Mouse (Mus musculus) CD4-positive, CD25-positive, alpha-beta regulatory T cell, adult 4 months (primary cell): ENCODE results near the gene A1bg. TPM values are rescaled to one million over a fixed set of nuclear protein-coding genes. Genes with fewer than 3 reads are reported as not detected.

Experiments
- ATAC-seq: one replicate; pipeline ENCODE4 v1.8.0; 2017
- polyA plus RNA-seq, 2 experiments: library from polyadenylated mRNA; unstranded; fragments of 100-300 nt; shearing (Covaris generic); gene quantifications; one replicate each; pipeline ENCODE4 v1.2.1; 2017

The A1bg gene
- polyA plus RNA-seq, result not detected

DNA sequence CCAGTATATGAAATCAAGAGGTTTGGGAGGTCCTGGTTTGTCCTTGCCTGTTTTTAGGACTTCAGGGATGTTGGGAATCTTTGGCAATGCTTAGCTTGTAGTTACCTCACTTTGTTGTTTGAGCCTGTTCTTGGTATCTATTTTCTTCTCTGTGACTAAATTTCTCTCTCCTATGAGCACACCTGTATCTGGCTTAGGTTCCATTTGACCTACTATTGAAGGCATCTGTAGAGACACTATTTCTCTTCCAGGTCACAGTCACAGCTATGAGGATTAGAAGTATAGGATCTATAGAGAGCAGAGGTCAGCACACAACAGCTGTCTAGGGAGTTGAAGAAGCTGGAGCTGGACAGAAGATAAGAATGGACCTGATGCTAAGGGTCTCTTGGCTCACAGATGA is at the start of gene A1bg:
TSS of gene A1bg (minus strand) at position 101 of the 400 bp plus-strand sequence.
- ATAC-seq, result no peak

DNA sequence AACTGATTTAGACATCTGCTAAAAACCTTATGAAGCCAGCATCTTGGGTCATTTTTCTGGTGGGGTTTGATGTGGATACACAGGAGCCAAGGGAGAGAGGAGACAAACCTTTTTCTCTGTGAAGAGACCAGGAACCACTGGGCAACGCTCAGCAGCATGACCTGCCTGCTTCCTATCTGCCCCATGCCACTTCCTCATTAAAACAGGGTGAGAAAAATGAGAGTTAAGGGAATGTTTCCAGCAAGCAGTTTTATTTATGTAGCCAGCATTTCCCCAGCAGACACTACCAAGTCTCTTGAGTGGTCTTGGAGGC is 45.7 kb upstream of the A1bg start:
- ATAC-seq, result no peak

DNA sequence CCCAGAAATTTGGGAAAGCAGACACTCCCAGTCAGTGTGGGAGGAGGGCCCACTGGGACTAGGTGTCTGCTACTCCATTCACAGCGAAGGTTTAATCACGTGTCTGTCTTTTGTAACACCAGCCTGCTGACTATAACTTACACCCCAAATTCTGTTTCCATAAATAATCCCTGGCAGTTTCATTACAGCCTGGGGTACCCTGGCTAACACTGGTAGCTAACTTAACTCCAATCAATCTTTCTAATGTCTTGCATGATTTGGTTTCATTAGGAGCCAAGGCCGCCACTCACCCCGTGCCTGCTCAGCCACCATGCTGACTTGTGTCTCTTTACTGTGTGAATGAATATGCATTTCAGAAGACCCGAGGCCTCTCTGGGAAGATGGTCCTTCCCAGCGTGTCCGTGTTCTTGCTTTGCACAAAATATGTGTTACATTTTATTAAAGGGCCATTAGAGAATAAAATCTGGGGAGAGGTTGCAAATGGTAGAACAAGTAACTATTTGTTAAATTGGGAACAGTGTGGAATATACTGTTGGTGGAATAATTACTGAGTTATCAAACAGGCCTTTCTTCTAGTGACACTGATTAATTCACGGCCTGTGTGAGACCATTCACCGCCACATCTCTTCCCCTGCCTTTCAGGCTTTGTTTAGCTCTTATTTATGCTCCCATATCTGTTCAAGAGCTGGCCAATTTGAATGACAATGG is 45.2 kb upstream of the A1bg start:
- no peak for ATAC-seq

DNA sequence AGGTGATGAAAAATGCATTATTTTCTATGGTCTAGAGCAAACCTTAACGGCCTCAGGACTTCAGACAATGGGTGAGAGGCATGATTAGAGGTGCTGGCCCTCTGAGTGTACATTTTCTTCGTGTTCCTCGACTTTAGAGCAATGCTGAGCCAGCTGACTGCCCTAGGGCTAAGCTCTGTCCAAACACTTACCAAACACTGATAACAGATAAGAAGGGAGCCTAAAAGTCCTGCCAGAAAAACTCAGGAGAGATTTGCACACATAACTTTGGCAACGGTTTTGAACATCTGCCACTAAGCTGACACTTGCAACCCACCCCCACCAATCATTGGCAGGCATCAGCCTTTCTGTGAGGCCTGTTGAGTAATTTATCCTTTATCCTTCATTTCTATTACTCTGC is 2.9 kb upstream of the A1bg start:
- no peak for ATAC-seq

DNA sequence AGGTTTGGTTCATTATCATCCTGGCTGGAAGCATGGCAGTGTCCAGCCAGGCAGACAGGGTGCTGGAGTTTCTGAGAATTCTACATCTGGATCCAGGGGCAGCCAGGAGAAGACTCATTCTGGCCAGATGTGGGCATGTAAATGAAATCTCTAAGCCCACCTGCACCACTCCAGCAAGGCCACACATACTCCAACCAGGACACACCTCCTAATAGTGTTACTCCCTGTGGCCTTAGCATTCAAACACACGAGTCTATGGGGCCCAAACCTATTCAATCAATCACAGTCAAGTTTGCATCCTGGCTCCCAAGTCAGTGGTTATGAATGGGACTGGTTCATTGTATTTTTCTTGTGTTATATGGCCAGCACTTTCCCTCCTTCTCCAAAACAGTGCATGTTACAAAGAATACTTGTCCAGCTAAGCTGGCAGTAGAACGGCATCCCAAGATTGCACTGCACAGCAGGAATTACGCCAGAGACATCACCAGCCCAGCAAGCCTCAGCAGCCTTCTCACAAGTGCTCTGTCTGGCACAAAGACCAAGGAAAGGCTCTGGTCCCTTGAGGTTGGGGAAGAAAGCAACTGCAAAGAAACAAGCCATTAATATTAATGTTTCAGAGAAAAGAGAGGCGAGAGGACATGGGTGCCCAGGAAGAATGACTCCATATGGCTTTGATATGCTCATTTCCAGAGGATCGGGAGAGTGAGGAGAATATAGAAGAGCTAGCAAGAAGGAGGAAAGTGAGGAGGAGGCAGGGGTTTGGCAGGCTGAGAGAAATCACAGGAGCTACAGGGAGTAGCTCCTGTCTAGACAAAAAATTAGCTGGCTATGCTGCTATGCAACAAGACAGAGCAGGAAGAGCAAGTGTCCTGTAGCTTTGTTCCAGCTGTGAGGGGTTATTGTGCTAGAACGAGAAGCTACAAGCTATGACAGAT is 18.8 kb downstream of the A1bg start:
- no peak for ATAC-seq

DNA sequence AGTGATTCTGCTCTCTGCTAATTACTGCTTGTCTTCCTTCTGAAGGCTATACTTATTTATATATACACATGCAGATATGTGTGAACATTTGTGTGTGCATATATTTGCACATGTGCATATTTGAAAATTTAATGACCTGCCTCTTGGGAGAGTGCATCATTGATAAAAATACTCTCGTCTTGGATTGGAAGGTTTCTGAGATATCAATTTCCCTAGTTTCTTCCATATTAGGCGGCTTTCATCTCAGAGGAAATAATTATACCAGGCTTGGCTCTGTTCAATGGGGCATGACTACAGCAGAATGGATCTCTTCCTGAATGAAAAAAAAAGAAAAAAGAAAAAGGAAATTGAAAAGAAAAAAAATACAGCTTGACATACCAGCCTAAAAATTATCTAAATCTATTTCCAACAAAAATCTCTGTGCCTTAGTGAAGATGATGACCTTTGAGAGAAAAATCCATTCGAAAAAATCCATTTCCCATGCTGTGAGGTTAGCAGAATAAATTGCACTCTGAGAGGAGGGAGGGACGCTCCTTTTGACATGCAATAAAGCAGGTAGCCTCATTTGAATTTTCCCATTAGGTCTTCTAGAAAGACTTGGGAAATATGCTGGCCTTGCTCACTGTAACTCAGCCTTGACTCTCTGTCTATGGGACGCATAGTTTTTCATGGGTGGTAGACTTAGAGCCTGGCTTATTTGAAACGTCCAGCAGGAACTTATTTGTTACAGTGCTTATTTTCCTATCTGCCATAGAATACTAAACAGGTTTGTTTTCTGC is 24.4 kb downstream of the A1bg start:
- no peak for ATAC-seq

DNA sequence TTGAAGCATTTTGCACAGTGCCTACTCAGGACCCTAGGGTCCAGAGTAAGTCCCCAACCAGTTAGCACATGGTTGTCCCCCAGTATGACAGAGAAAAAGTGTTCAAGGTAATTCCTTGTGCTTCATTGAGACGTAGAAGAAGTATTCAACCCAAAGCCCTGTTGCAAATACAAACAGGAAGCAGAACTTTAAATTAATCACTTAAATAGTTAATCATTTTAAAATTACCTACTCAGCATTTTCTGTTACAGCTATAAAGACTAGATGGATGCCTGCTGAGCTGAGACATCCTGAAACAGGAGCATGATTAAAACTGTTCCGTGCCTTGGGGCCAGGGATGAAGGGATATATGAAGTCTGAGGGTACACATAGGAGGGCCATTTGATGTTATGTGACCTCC is 26.8 kb downstream of the A1bg start:
- ATAC-seq, result no peak

DNA sequence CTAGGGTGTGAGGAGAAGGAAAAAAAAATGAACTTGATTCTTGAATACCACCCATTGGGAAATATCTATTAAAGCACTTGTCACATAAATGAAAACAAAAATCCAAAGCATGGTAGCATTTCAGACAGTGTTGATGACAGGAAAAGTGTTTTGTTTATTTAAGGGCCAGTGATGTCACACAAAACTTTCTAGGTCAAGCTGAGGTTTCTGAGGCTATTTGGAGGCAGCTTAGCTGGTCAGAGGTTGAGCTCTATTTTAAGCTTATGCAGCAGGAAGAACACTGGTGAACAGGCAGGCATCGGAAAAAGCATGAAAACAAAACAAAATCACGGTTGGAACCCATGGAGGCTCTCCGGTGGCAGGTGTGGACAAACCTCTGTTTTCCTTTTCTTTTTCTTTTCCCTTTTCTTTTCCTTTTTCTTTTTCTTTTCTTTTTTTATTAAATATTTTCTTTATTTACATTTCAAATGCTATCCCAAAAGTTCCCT is 29.8 kb downstream of the A1bg start:
- ATAC-seq, result no peak

DNA sequence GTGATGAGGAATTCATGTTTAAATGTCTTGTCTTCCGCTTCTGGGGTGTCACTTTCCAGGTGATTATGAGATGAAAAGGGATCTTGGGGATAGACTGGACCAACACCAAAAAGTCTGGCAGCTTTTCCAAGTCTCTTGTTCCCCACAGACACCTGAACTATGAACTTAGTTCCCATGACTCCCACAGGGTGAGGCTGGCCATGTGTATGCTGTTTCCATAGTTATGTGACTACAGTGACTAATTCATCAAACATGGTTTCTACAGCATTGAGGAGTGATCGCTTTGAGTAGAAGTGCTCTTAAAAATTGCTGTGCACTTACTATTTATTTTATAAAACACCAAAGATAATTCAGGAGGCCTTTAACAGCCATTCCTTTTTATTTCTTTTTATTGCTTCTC is 34.1 kb downstream of the A1bg start:
- no peak for ATAC-seq

DNA sequence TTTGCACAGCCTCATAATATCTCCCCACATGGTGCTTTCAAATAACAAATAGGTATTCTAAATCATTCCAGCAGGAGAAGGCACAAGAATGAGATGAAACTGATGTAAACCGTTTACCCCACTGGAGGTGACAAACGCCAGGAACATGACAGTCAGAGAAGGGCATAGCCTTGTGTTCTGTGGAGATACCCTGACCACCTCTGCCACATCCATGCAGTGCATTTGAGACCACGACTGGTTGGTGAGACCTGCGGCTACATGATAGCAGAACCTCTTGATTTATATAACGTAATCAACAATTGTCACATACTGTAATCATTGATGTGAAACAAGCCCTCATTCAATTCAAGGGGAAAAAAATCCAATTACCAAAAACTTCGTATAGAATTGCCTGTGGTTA is 47.1 kb downstream of the A1bg start:
- ATAC-seq, result no peak

DNA sequence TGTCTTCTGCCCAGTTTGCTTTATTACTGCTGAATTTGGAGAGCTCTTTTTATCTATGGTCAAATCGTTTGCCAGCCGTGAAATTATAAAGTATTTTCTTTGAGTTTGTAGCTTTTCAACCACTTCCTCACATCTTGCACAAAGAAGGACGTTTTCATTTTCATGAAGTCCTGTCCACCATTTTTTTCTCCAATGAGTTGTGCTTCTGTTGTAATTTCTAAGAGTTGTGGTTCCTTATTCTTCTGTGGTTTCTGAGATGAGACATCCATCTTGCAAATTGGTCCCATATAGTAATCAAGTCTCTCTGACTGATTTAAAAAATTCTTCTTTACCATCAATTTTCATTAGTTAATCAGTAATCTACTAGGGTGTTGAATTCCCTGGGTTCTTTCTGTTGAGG is 60.4 kb downstream of the A1bg start:
- no peak for ATAC-seq

DNA sequence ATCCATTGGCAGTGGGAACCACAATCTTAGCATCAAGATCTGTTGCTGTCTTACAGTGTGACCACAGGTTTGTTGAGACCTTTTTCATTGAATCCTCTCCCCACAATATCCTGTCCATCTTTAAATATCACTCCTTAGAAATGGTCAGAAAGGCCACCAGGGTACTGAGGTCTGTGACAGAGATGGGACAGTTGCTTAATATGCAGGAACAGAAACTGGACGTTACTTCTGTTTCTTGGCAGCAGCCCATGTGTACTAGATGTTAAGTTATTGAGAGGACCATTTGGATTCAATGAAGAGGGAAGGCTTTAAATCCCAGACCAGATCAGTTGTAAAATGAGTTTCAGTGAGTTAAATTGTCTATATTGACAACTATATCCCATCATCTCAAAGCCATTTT is 67.7 kb downstream of the A1bg start:
- ATAC-seq, result no peak

DNA sequence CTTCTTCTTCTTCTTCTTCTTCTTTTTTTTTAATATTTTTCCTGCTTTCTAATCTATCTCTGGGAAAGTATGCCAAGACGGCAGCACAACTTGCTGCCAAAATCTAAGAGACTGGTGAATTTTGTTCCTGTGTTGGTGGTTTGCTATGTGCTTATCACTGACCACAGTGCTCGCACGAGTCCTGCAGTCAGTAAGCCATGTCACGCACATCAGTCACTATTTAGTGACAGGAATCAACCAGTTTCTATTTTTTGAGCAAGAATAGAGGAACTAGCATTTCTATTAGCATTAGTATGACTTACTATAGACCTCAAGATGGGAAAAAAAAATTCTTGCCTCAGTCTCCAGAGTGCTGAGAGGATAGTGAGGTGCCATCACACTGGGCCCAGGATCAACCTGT is 68.7 kb downstream of the A1bg start:
- no peak for ATAC-seq

DNA sequence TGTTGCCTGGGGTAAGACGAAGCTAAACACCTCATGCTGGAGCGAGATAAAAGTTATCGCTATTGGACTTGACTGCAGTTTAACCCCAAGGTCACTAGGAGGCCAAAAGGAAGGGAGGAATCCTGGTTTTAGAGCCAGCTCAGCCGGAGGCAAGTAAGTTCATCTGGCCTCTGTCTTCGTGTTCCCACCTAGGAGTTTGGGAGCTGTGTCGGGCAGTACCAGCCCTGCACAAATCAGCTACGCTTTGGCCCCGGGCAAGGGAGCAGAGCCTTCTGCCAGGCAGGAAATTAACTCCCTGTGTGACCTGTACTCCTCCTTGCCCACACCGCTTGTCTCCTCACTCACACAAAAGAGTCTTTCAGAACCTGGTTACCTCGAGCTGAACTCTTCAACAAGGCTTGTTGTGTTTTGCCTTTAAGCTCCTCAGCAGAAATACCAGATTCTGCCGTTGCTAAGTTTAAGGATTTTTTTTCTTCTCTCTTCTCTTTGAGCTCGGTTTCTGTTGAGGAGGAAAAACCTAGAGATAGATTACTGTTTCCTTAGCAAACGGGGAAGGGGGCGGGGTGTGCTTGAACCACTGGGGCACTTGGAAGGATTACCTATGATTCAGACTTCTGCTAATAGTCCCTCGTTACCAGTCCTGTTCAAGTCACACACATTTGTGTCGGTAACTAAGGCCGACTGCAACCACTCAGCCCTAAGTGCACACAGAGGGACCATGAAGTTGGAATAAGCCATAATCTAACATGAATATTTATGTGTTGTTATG is 69.4 kb downstream of the A1bg start, which contains the start of gene Fam84b:
TSS of gene Fam84b (minus strand) at position 548 of the 769 bp plus-strand sequence.
- no peak for ATAC-seq

DNA sequence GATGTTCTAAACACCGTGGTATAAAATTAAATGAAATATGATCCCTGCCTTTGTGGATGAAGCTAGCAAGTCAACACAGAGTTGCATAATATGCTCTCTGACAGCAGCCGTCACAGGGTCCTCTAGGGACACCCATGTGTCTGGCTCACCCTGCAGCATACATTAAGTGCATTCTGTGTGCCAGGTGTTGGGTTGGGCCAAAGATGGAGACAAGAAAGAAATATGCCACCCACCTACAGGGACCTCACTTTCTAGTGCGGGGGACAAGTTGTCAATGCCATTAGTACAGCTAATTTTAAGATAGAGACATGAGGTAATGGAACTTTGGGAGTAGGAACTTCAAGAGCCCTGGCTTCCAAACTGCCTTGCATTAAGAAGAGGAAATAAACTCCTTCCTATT is 74.2 kb downstream of the A1bg start:
- ATAC-seq, result no peak

Other genes starting within 250 kb of the A1bg start
- gene Fam84b, start 69.2 kb downstream of the A1bg start, polyA plus RNA-seq, result 1 to 10 TPM; 1.7 to 2.2 TPM